Mouse (Mus musculus): ENCODE data around the gene Tor1aip1.

DNA sequence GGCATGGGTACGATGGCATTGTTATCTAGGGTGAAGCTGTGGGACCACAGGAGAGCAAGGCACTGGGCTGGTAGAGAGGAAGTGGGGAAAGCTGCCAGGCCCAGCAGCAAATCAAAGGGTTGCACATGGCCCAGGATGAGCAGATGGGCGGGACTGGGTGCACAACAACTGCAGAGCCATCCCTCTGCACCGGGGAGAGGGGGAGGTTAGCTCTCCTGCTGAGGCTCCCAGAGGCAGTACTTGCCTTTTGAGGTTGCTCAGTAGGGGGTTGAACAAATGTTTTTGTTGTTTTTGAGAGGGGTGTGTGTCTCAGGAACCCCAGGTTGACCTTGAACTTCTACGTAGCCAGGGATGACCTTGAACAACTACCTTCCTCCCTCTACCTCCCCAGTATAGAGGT, 40.2 kb upstream of the Tor1aip1 start:
- TF ChIP-seq POLR2A (IDR thresholded peaks at IDR 0.05; ENCODE audit: insufficient read depth, low read depth, low read length) (no peak), CTCF (IDR thresholded peaks at IDR 0.05; ENCODE audit: insufficient read depth, low read depth, low read length) (no peak)
